Mouse (Mus musculus) left cerebral cortex, postnatal 4 days (tissue): ENCODE data around the gene Zfp524. TPM values are rescaled to one million over a fixed set of nuclear protein-coding genes. Genes with fewer than 3 reads are reported as not detected.
"Not testable (repeated sequence)": the region's sequence is repeated elsewhere in the genome, so short reads cannot be mapped to it uniquely, and the experiment has no call there.

Source experiments
- DNase-seq: peaks from one replicate; pipeline ENCODE4 v3.0.0-alpha.2; 2022
- intact Hi-C: fragments of 180-260 bp; cut with DNase I; formaldehyde crosslinking; loops from one replicate; pipeline ENCODE4 v1.15.1; 2025
- total RNA-seq, 2 experiments: library from RNA; stranded (reverse); gene quantifications; 2 replicates each; pipeline ENCODE4 v1.2.3; 2021

Zfp524 gene
- total RNA-seq, 2 experiments from 2014 or later, result 3.9 to 5.0 TPM

DNA sequence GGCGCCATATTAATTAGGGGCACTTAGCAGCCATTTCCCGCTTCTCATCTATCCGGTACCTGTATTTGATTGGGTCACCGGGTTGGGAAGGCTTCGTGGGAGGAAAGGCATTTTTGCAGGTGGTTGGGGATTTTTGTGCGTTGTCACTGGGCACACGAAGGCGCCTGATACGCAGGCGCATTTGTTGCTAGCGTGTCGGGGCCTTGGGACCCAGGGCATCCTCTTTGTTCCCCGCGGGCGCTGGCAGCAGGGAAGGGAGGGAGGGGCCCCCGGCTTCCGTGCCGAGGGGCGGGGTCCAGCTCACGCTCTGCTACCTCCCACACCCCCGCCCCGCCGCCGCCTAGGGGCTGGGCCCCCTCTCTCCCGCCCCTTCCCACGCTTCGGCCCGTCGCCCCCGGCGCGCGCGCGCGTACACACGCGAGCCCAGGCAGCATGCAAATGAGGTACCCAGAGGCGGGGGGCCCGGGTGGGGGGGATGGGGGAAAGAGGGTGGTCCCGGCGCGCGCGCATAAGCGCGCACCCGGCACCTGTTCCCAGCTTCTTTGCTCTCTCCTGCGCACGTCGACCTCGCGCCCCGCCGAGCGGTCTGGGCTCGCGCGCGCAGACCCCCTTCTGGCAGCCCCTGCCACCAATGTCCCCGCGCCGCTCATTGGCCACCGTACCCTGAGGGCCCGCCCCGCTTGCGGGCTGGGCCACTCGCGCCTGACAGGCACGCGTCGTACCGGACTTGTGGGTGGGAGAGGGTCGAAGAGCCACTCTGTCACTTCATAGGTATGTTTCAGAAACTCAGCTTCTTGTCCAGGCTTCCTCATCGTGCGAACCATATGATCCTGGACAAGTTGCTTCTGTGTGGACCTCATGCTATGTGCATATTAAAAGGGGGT, 1.1 kb downstream of the Zfp524 start, which contains the start of gene Gm44973:
TSS of gene Gm44973 (plus strand) at position 379 of the 884 bp plus-strand sequence.
- DNase-seq, result peak; percentile 98
- intact Hi-C loops, result loop anchor here (5.0 kb wide), 1 partner anchor 37 kb away; the partner anchor contains the start of gene Zfp580

DNA sequence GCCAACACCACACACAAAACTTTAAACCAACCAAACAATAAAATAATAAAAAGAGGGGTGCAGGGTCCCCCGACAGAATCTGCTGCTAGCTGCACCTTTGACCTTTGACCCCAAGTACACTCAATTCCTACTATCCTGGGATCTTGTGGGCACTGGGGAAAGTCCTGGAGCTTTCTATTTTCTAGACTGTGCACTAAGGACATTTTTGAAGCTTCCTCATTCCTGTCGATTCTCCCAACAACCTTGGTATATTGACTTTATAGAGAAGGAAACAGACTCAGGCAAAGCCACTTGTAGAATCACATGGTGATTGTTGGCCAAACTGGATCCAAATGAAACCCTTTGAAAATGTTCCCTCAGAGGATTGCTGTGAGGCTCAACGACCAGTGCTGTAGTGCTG, 1.8 kb downstream of the Zfp524 start:
- no peak for DNase-seq
- intact Hi-C loops, result loop anchor here (5.0 kb wide), 1 partner anchor 36 kb away; the partner anchor contains the start of gene Zfp580

DNA sequence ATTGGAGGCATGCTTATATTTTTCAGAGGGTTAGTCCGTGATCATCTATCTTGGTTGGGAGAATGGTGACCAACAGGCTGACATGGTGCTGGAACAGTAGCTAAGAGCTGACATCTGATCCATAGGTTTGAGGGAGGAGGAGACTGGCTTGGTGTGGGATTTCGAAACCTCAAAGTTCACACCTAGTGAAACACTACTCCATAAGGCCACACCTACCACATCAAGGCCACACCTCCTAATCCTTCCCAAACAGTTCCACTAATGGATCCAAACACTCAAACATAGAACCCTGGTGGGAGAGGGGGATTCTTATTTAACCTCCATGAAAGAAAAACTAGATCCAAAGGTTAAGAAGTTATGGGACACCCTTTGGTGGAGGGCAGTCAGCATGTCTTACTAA, 2.7 kb downstream of the Zfp524 start:
- intact Hi-C loops, result loop anchor here (5.0 kb wide), 1 partner anchor 35 kb away; the partner anchor contains the start of gene Zfp580
- no peak for DNase-seq

DNA sequence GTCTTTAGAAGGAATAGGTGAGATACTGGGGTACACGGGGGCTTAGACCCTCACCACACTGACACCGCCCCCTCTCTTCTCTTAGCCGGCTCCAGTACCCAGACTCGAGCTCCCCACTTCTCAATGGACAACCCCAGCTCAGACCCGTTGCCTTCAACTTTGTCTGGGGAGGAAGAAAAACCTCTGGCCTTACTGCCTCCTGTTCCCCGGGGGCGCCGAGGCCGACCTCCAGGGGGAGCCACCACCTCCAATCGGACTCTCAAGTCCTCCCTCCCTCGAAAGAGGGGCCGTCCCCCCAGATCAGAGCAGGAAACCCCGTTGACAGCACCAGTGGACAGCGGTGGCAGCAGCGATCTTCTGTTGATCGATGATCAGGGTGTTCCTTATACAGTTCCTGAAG, 3.1 kb downstream of the Zfp524 start:
- intact Hi-C loops, result loop anchor here (5.0 kb wide), 1 partner anchor 35 kb away; the partner anchor contains the start of gene Zfp580
- DNase-seq, result no peak

DNA sequence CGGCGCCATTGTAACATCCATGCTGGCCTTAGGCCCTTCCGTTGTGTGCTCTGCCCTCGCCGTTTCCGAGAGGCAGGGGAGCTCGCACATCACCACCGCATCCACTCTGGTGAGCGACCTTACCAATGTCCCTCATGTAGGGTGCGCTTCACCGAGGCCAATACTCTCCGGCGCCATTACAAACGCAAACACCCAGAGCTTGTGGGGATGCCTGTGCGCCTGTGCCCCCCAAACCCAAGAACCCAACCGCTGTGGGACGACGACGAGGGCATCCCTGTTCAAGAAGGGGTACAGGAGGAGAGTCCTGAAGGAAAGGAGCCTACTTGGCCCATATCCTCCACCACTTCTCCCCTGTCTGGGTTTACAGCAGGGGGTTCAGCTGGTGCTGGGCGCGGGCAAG, 3.7 kb downstream of the Zfp524 start:
- intact Hi-C loops, result loop anchor here (5.0 kb wide), 1 partner anchor 34 kb away; the partner anchor contains the start of gene Zfp580
- DNase-seq, result no peak

DNA sequence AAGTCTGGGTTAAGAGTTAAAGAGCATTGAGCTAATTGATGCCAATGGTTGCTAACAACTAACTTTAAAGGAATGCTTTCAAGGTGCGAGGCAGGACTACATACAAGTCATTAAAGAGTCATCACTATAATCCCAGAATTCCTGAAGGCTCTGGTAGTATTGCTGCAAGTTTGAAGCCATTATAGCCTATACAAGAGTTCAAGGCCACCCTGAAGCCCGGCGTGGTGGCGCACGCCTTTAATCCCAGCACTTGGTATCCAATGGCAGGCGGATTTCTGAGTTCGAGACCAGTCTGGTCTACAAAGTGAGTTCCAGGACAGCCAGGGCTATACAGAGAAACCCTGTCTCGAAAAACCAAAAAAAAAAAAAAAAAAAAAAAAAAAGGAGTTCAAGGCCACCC, 5.4 kb downstream of the Zfp524 start:
- DNase-seq, result not testable (repeated sequence)
- intact Hi-C loops, result loop anchor here (5.0 kb wide), 1 partner anchor 33 kb away; the partner anchor contains the start of gene Zfp580

DNA sequence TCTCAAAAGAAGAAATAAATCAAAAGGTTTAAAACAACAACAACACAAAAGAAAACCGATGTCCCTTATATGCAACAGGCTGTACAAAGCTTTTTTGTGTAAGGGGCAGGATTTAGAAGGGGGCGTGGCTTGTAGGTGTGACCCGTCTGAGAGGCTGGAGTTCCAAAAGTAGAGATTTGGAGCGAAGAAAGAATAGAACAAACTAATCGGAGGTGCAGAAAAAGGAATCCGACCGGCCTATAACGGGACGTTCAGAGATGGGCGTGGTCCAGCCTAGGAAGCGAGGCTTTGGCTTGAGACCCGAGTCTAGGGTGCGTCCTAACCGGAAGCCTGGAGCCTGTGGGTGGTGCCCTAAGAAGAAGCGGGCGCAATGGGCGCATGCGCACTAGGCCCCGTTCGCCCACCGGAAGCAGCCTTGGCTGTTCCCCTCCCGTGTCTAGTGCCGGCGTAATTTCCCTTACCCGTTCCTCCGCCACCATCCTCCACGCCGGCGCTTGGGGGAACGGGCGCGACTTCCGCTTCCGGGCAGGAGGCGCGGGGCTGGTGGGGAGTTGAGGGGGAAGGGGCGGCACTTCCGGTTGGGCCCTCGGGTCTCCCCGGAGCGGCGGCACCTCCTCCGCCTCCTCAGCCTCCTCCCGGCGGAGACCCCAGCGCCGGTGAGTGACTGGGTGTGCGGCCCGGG, 5.9 kb downstream of the Zfp524 start, which contains the start of the genes Zfp865 and Ccdc106:
TSS of gene Zfp865 (plus strand) at position 377 of the 682 bp plus-strand sequence.
TSS of gene Ccdc106 (plus strand) at position 554 of the 682 bp plus-strand sequence.
- peak; percentile 99 for DNase-seq
- intact Hi-C loops, result loop anchor here (5.0 kb wide), 1 partner anchor 32 kb away; the partner anchor contains the start of gene Zfp580

DNA sequence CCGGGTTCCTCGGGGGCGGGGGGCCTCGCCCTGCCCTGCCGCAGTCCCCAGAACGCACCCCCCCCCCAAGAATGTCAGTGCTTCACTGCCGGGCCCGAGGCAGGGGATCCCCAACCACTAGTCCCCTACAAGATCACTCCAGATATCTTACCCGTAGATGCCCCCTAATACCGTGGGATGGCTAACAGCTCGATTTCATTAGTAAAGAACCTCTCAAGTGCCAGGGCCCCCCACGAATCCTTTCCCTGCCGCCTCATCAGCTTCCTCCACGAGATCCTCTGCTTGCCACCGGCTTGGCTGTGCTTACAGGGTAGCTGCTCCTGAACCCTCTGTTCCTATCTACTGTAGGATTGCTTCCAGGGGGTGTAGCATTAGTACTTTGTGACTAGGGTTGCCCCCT, 6.5 kb downstream of the Zfp524 start:
- no peak for DNase-seq
- intact Hi-C loops, result no loop called here

DNA sequence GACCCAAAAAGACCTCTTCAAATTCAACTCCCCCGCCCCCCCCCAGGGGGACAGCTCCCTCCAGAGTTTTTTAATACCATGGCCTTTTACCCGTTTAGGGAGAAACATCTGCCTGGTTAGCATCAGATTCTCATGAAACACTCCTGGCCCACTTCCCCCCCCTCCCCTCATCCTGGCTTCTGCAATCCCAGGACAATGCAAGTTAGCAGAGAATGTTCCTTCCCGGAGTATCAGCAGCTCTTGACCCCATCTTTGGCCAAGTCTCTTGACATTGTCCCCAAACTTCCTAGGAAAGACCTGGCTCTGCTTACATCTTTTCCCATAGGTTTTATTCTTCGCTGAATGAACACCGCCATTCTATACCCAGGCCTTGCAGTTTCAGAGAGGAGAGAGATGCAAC, 7.0 kb downstream of the Zfp524 start:
- no peak for DNase-seq
- intact Hi-C loops, result no loop called here

DNA sequence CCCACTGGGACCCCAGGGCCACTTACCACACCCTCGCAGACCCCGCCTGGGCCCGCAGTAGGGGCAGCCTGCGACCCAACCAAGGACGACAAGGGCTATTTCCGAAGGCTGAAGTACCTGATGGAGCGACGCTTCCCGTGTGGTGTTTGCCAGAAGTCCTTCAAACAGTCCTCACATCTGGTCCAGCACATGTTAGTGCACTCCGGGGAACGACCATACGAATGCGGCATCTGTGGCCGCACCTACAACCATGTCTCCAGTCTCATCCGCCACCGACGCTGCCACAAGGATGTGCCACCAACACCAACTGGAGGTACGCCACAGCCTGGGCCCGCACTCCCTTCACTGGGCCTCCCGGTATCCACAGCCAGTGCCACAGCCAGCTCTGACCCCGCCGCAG, 15.3 kb downstream of the Zfp524 start:
- intact Hi-C loops, result no loop called here
- DNase-seq, result no peak

DNA sequence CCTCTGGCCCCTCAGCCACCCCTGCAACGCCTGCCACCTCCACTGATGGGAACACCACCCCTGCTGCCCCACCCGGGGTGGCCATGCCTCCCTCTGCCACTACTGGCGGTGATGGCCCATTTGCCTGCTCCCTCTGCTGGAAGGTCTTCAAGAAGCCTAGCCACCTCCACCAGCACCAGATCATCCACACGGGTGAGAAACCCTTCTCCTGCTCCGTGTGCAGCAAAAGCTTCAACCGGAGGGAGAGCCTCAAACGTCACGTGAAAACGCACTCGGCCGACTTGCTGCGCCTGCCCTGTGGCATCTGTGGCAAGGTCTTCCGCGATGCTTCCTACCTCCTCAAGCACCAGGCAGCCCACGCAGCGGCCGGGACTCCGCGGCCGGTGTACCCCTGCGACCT, 15.7 kb downstream of the Zfp524 start:
- intact Hi-C loops, result no loop called here
- no peak for DNase-seq

DNA sequence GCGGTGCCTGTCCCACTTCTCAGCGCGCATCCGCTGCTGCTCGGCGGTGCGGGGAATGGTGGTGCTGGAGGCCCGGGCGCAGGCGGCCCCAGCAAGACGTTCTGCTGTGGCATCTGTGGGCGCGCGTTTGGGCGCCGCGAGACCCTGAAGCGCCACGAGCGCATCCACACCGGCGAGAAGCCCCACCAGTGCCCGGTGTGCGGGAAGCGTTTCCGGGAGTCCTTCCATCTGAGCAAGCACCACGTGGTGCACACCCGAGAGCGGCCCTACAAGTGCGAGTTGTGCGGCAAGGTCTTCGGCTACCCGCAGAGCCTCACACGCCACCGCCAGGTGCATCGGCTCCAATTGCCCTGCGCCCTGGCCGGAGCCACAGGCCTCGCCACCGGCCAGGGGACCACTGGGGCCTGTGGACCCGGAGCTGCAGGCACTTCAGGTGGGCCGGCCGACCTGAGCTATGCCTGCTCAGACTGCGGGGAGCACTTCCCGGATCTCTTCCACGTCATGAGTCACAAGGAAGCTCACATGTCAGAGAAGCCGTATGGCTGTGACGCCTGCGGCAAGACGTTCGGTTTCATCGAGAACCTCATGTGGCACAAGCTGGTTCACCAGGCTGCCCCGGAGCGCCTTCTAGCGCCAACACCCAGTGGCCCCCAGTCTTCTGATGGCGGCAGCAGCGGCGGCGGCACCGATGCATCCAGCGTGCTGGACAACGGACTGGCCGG, 16.5 kb downstream of the Zfp524 start:
- no peak for DNase-seq
- intact Hi-C loops, result no loop called here

DNA sequence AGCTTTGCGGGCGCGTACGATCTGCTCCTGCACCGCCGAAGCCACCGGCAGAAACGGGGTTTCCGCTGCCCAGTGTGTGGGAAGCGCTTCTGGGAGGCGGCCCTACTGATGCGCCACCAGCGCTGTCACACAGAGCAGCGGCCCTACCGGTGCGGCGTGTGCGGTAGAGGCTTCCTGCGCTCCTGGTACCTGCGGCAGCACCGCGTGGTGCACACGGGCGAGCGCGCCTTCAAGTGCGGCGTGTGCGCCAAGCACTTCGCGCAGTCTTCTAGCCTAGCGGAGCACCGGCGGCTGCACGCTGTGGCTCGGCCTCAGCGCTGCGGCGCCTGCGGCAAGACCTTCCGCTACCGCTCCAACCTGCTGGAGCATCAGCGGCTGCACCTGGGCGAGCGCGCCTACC, 17.3 kb downstream of the Zfp524 start:
- DNase-seq, result no peak
- intact Hi-C loops, result no loop called here

DNA sequence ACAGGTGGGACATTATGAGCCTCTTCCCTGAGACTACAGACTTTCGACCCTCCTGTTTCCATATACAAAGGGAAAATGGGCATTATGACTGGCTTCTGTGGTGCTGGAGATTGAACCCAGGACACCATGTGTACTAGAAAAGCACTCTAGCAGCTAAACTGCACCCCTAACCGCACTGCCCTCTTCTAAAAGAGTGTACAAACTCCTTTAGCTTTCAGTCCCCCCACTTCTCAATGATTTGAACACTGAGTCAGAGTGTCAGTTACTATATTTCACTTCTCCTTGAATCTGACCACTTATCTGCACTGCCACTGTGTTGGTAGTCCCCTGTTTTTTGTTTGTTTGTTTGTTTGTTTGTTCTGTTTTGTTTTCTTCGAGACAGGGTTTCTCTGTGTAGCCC, 19.6 kb downstream of the Zfp524 start, which contains the start of gene 4632433K11Rik:
TSS of gene 4632433K11Rik (plus strand) at position 301 of the 400 bp plus-strand sequence.
- intact Hi-C loops, result no loop called here
- DNase-seq, result no peak

DNA sequence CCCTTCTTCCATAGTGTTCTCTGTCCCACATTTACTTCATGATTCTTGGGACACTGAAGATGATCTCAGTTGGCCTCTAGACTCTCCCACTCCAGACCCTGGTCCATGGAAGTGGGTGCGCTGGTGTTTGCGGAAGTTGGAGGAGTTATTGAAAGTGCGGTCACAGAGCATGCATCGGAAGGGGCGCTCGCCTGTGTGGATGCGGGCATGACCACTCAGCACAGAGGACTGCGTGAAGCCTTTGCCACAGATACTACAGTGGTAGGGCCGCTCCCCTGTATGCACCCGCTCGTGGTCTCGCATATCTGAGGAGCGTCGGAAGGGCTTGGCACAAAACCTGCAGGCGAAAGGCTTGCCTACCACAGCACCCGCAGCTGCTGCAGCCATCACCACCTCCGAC, 21.4 kb downstream of the Zfp524 start:
- intact Hi-C loops, result no loop called here
- DNase-seq, result no peak

DNA sequence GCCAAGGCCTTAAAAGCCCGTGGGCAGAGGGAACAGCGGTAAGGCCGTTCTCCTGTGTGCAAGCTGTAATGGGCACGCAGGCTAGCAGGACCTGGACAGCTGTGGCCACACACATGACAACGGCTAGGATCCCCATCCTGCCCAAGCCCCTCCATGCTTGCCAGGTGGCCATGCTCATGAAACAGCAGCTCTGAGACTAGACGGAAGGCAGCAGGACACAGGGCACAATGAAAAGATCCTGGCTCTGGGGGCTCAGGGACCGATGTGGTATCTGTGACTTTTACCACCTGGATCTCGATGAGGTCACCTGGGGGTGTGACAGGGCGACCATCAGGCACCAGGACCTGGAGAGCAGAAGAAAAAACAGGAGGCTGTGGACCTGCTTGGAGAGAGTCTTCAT, 21.9 kb downstream of the Zfp524 start:
- intact Hi-C loops, result no loop called here
- DNase-seq, result no peak

DNA sequence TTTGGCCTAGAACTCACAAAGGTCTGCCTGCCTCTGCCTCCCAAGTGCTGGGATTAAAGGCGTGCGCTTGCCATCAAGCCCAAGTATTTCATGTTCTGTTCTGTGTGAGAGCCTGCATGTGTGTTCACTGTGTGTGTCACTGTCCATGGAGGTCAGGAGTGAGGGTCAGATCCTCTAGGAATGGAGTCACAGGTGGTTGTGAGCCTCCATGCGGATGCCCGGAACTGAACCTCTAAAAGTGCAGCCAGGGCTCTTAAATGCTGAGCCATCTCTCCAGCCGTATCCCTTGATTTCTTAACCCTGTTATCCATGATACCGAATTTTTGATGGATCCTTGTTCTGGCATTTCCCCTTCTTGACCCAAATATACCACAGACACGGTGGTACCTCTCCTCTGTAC, 22.8 kb downstream of the Zfp524 start:
- intact Hi-C loops, result no loop called here
- DNase-seq, result no peak

DNA sequence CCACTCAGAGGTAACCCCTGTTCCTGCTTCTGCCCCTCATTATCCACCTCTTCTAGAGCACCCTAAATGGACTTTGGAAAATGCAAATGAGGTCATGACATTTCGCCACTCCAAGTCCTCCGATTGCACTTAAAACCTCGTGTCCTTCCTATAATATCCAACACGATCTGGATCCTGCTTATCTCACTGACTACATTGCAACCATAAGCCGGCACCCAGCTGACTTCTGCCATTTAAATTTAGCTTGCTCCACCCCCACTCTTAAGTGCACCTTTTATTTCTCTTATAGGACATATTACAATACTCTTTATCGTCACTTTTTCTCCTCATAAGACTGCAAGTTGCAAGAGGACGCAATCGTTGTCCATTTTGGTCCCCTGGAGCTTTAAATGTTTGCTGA, 23.3 kb downstream of the Zfp524 start:
- intact Hi-C loops, result no loop called here
- DNase-seq, result no peak

DNA sequence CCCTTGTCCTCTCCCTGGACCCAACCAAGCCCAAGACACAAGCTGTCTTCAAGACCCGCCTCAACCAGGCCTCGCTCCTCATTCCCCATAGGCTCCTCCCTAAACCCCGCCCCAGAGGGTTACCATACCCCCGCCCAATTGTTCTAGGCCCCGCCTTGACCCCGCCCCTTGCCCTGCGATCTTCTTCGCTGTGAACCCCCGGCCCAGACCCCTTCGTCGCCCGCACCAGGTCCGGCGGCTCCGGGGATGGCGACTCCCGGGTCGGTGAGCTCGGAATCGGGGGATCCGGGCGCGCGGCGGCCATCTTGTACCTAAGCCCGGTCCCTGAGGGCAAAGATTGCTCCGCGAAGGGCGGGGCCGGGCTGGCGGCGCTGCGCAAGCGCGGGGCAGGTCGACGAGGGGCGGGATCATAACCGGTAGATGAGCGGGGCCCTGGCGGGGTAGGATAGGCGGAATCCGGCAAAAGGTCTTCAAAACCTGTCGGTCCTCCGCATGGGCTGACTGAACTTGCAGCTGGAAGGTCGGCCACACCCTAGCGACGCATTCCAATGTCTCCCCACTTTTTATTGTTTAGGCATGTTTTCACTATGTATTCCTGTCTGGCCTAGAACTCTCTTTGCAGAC, 24.0 kb downstream of the Zfp524 start, which contains the start of gene Zfp784:
TSS of gene Zfp784 (minus strand) at position 338 of the 624 bp plus-strand sequence.
- intact Hi-C loops, result no loop called here
- peak; percentile 93 for DNase-seq

DNA sequence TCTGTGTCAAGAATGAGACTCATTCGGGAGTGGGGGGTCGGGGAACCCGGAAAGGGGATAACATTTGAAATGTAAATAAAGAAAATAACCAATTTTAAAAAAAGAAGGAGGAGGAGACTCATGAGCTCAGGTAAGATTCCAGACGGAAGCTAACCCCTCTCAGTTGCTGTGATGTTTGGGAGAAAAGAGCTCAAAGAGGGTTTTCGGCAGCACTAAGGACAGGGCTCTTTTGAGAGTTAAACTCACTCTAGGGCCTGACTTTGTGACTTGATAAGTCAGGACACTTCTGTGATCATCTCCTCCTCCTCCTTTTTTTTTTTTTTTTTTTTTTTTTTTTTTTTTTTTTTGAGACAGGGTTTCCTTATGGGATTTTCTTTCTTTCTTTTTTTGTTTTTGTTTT, 24.7 kb downstream of the Zfp524 start:
- intact Hi-C loops, result no loop called here
- DNase-seq, result no peak
